Mouse (Mus musculus): ENCODE data around the gene Dgcr2. TPM values are rescaled to one million over a fixed set of nuclear protein-coding genes. Genes with fewer than 3 reads are reported as not detected.

Gene Dgcr2
- polyA plus RNA-seq, 1 experiment from 2014 or later, result 83.3 TPM

DNA sequence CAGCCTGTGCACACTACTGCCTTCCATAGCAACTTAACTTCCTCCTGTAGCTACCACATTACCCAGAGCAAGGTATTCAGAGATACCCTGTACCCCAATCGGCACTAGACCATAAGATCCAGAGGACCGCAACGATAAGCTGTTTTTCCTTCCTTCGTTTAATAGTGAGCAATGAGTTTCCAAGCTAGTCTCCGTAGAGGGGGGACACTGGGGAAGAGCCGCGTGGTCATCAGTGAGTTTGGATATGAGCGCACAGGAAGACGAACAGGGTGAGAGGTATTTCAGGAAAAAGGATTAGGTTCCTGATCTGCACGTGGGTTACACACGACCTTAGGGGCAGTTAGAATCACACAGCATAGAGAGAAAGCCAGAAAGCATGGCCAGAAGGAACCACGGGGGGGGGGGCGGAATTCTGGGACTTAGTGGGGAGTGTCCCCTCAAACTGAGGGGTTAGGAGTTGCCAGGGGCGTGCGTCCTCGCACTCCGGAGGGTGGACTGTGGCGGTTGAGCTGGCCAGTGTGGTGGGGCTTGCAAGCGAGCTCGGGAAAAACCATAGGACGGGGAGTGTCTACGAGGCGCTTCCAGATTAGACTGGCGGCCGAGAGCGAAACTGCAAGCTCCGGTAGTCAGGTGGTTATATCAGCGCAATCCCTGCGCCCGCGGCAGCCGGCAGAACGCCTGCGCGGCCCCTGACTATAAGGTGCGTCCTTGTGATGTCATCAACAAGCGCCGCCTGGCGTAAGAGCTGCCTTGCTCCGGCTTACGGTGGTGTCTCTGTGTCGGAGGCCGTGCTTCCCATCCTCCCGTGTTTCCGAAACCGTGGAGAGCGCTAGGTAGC lies 23.2 kb upstream of the Dgcr2 start:
- ATAC-seq (replicated peaks; ENCODE audit: low FRiP score, low TSS enrichment, low read depth), result peak; percentile 92

DNA sequence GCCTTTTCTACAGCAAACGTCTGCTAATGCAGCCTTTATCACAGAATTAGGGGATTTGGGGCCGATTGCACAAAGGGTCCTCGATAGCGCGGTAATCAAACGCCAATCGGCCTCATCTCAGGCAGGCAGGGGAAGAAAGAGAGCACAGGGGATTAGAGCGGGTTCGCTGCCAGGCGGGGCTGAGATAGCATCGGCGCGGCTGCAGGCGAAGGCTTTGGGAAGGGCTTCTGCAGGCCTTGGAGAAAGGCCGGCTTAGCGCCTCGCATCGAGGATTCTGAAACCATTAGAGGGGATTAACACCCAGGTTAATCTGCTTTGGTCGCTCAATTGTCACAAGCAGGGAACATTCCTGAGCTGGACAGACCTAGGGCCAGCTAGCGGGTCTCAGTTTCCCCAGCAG lies 22.2 kb upstream of the Dgcr2 start:
- H3K9me3 ChIP-seq (ENCODE audit: control insufficient read depth, low read length), result no peaks in the 10 kb centered on the region
- WGBS, result 12% methylated on average over 20 of the region's 20 CpGs
- ATAC-seq (replicated peaks; ENCODE audit: low FRiP score, low TSS enrichment, low read depth) (no peak), DNase-seq (ENCODE audit: low spot score) (no peak)
- 0 out of 2 replicates have a peak overlapping the region, but pooled peaks have one; percentile 13 for H3K9ac ChIP-seq (ENCODE audit: low read length)
- peaks cover 9% of the 10 kb centered on the region; the same call in 1 of the 2 replicates for H3K36me3 ChIP-seq (ENCODE audit: control insufficient read depth, insufficient read depth, low read length)
- peaks cover 16% of the 10 kb centered on the region for H3K4me1 ChIP-seq (replicated peaks; ENCODE audit: control insufficient read depth, insufficient read depth, low read length)
- no peak overlapping the region for H3K4me3 ChIP-seq (ENCODE audit: low read depth, low read length)
- no peak overlapping the region for H3K27ac ChIP-seq (ENCODE audit: low read depth)
- peak overlapping the region; percentile 97; the same call in 1 of the 2 replicates for H3K4me2 ChIP-seq (ENCODE audit: low read length)
- H3K27me3 ChIP-seq (replicated peaks; ENCODE audit: control insufficient read depth, insufficient read depth, low read length), result peaks cover 41% of the 10 kb centered on the region

More for the DNA sequence above, 23.2 kb upstream of the Dgcr2 start:
- peak overlapping the region; percentile 98 for H3K4me3 ChIP-seq (ENCODE audit: low read depth, low read length)
- H3K4me1 ChIP-seq (replicated peaks; ENCODE audit: control insufficient read depth, insufficient read depth, low read length), result peaks cover 16% of the 10 kb centered on the region
- H3K4me2 ChIP-seq (ENCODE audit: low read length), result peak overlapping the region; percentile 97
- peaks cover 32% of the 10 kb centered on the region for H3K27me3 ChIP-seq (replicated peaks; ENCODE audit: control insufficient read depth, insufficient read depth, low read length)
- peaks cover 15% of the 10 kb centered on the region; the same call in 1 of the 2 replicates for H3K36me3 ChIP-seq (ENCODE audit: control insufficient read depth, insufficient read depth, low read length)
- 1% methylated on average over 46 of the region's 47 CpGs for WGBS
- H3K27ac ChIP-seq (ENCODE audit: low read depth), result peak overlapping the region; percentile 78
- peak; percentile 98 for DNase-seq (ENCODE audit: low spot score)
- H3K9me3 ChIP-seq (ENCODE audit: control insufficient read depth, low read length), result no peaks in the 10 kb centered on the region
- H3K9ac ChIP-seq (ENCODE audit: low read length), result peak overlapping the region; percentile 90

DNA sequence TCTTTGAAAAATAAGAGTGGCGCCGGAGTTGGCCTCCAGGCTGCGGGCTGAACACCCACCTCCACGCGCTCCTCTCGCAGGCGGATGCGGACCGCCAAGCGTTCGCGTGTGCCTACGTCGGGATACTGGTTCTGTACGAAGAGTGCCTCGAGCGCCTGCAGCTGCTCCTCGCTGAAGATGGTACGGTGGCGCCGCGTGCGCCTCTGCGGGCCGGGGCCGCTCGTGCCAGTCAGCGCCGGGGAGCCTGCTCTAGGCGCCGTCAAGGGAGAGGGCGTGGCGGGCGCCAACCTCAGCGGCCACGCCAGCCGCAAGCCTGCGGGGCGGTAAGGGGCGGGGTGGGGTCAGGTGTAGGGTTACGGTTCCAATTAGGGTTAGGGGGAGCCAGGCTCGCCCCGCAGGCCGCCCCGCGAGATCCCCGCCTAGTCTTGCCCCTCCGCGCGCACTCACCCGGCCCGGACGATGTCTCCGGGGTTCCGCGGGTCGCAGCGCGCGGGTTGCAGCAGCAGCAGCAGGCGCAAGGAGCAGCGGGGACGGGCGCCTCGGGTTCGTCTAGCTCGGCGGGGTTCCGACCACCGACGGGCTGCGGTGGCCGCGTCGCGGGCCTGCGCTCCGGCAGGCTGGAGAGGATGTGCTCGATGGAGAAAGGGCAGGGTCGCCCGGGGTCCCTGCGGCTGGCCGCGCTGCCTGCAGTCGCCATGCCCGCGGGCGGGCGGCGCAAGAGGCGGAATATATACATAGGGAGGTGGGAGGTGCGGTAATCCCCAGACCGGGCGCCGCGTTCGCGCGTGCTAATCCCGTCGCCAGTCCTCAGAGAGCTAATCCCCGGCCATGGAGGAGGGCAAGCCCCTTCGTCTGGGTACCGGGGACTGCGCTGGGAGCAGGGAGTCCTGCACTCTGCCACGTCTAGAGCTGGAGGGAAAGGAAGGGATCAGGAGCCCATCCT lies 16.2 kb upstream of the Dgcr2 start, which contains the start of gene Gsc2:
Gene Gsc2 (minus strand): TSS at position 753 of the 943 bp plus-strand sequence.
- H3K4me2 ChIP-seq (ENCODE audit: low read length), result peak within 1 kb of the TSS; percentile 67
- ATAC-seq (replicated peaks; ENCODE audit: low FRiP score, low TSS enrichment, low read depth), result peak; percentile 47; the same call in 1 of the 2 replicates
- WGBS, result under 1% methylated on average over 79 of the region's 106 CpGs
- H3K4me1 ChIP-seq (replicated peaks; ENCODE audit: control insufficient read depth, insufficient read depth, low read length), result peaks cover 14% of the 10 kb centered on the region
- DNase-seq (ENCODE audit: low spot score), result peak; percentile 65
- peaks cover 70% of the 10 kb centered on the region for H3K27me3 ChIP-seq (replicated peaks; ENCODE audit: control insufficient read depth, insufficient read depth, low read length)
- no peak within 1 kb of the TSS for H3K27ac ChIP-seq (ENCODE audit: low read depth)
- 0 out of 2 replicates have a peak within 1 kb of the TSS, but pooled peaks have one; percentile 27 for H3K9ac ChIP-seq (ENCODE audit: low read length)
- no peaks in the 10 kb centered on the region for H3K36me3 ChIP-seq (ENCODE audit: control insufficient read depth, insufficient read depth, low read length)
- H3K9me3 ChIP-seq (ENCODE audit: control insufficient read depth, low read length), result no peaks in the 10 kb centered on the region
- H3K4me3 ChIP-seq (ENCODE audit: low read depth, low read length), result peak within 1 kb of the TSS; percentile 34

- ATAC-seq (replicated peaks; ENCODE audit: low FRiP score, low TSS enrichment, low read depth), result peak; percentile 92
- Histone ChIP-seq H3K27ac (ENCODE audit: low read depth) (no peak within 1 kb of the TSS), H3K9me3 (ENCODE audit: control insufficient read depth, low read length) (no peaks in the 10 kb centered on the region), H3K4me3 (ENCODE audit: low read depth, low read length) (peak within 1 kb of the TSS; percentile 50), H3K36me3 (ENCODE audit: control insufficient read depth, insufficient read depth, low read length) (peaks cover 33% of the 10 kb centered on the region), H3K4me1 (replicated peaks; ENCODE audit: control insufficient read depth, insufficient read depth, low read length) (peaks cover 14% of the 10 kb centered on the region), H3K4me2 (ENCODE audit: low read length) (peak within 1 kb of the TSS; percentile 95), H3K9ac (ENCODE audit: low read length) (peak within 1 kb of the TSS; percentile 57), H3K27me3 (replicated peaks; ENCODE audit: control insufficient read depth, insufficient read depth, low read length) (peaks cover 45% of the 10 kb centered on the region)
- under 1% methylated on average over 35 of the region's 35 CpGs for WGBS
- peak; percentile 93 for DNase-seq (ENCODE audit: low spot score)
Measured at GRCm38 (mm10) chr16:17911052-17911595, 12.8 kb upstream of the Dgcr2 start, which contains the start of gene Ess2. Ess2 (minus strand) TSS chr16:17911348.

- no peak overlapping the region for H3K9ac ChIP-seq (ENCODE audit: low read length)
- no peak for DNase-seq (ENCODE audit: low spot score)
- no peak overlapping the region for H3K4me3 ChIP-seq (ENCODE audit: low read depth, low read length)
- H3K9me3 ChIP-seq (ENCODE audit: control insufficient read depth, low read length), result no peaks in the 10 kb centered on the region
- H3K36me3 ChIP-seq (ENCODE audit: control insufficient read depth, insufficient read depth, low read length), result peaks cover 18% of the 10 kb centered on the region
- H3K27ac ChIP-seq (ENCODE audit: low read depth), result no peak overlapping the region
- H3K4me2 ChIP-seq (ENCODE audit: low read length), result no peak overlapping the region
- ATAC-seq (replicated peaks; ENCODE audit: low FRiP score, low TSS enrichment, low read depth), result no peak
- no peaks in the 10 kb centered on the region for H3K27me3 ChIP-seq (replicated peaks; ENCODE audit: control insufficient read depth, insufficient read depth, low read length)
- H3K4me1 ChIP-seq (replicated peaks; ENCODE audit: control insufficient read depth, insufficient read depth, low read length), result peaks cover 9% of the 10 kb centered on the region
Measured at GRCm38 (mm10) chr16:17896091-17896490, 2.3 kb downstream of the Dgcr2 start.

GRCm38 (mm10) chr16:17893923-17894322 lies 4.4 kb downstream of the Dgcr2 start, which contains the start of gene Tssk1:
Tssk1 (plus strand) TSS chr16:17894223.
- Histone ChIP-seq H3K4me3 (ENCODE audit: low read depth, low read length) (no peak within 1 kb of the TSS), H3K27ac (ENCODE audit: low read depth) (no peak within 1 kb of the TSS), H3K4me2 (ENCODE audit: low read length) (no peak within 1 kb of the TSS), H3K4me1 (replicated peaks; ENCODE audit: control insufficient read depth, insufficient read depth, low read length) (peaks cover 19% of the 10 kb centered on the region), H3K36me3 (ENCODE audit: control insufficient read depth, insufficient read depth, low read length) (no peaks in the 10 kb centered on the region; the same call in 1 of the 2 replicates), H3K9ac (ENCODE audit: low read length) (no peak within 1 kb of the TSS), H3K27me3 (replicated peaks; ENCODE audit: control insufficient read depth, insufficient read depth, low read length) (no peaks in the 10 kb centered on the region), H3K9me3 (ENCODE audit: control insufficient read depth, low read length) (no peaks in the 10 kb centered on the region)
- DNase-seq (ENCODE audit: low spot score), result no peak
- WGBS, result 82% methylated on average over 2 of the region's 2 CpGs
- no peak for ATAC-seq (replicated peaks; ENCODE audit: low FRiP score, low TSS enrichment, low read depth)

DNA sequence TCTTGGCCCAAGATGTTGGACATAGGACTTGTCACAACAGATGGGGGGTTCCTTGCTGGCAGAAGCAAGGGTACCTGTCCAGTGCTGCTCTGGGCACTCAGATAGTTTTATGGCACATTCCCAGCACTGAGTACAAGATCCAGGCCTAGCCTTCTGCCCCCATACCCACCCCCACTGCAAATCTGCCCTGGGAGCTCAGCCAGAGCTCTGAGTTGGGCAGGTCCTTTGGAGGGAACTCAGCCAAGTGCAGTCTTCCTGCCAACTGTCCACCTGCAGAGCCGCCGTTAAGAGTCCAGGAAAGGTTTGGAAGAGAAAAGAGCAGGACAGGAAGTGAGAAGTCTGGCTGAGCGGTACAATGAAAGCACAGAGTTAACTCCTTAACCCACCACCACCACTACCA lies 5.8 kb downstream of the Dgcr2 start:
- no peak for DNase-seq (ENCODE audit: low spot score)
- Histone ChIP-seq H3K27ac (ENCODE audit: low read depth) (no peak overlapping the region), H3K4me3 (ENCODE audit: low read depth, low read length) (no peak overlapping the region; the same call in 1 of the 2 replicates), H3K4me2 (ENCODE audit: low read length) (no peak overlapping the region), H3K9ac (ENCODE audit: low read length) (no peak overlapping the region), H3K4me1 (replicated peaks; ENCODE audit: control insufficient read depth, insufficient read depth, low read length) (peaks cover 19% of the 10 kb centered on the region), H3K27me3 (replicated peaks; ENCODE audit: control insufficient read depth, insufficient read depth, low read length) (no peaks in the 10 kb centered on the region), H3K9me3 (ENCODE audit: control insufficient read depth, low read length) (no peaks in the 10 kb centered on the region), H3K36me3 (ENCODE audit: control insufficient read depth, insufficient read depth, low read length) (no peaks in the 10 kb centered on the region)
- 45% methylated on average over 3 of the region's 3 CpGs for WGBS
- ATAC-seq (replicated peaks; ENCODE audit: low FRiP score, low TSS enrichment, low read depth), result no peak

DNA sequence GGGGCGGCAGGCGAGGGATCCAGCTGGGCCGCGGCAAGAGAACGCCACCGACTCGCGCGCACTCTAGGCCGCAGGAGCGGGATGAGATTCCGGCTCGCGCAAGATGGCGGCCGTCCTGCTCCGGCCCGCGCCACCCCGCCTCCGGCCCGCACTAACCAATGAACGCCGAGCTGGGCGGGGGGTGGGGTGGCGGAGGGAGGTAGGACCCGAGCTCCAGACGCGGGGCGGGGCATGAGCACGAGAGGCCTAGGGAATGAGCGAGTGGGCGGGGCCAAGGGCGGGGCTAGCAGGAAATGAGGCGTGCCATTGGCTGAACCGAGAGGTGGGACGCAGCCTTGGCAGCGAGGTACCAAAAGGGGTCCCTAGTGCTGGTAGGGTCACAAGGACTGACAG lies 6.8 kb downstream of the Dgcr2 start, which contains the start of gene Gm20518:
Gene Gm20518 (minus strand): TSS at position 105 of the 393 bp plus-strand sequence.
- Histone ChIP-seq H3K36me3 (ENCODE audit: control insufficient read depth, insufficient read depth, low read length) (no peaks in the 10 kb centered on the region), H3K9ac (ENCODE audit: low read length) (peak within 1 kb of the TSS; percentile 93), H3K9me3 (ENCODE audit: control insufficient read depth, low read length) (no peaks in the 10 kb centered on the region), H3K27ac (ENCODE audit: low read depth) (peak within 1 kb of the TSS; percentile 91), H3K27me3 (replicated peaks; ENCODE audit: control insufficient read depth, insufficient read depth, low read length) (no peaks in the 10 kb centered on the region), H3K4me2 (ENCODE audit: low read length) (peak within 1 kb of the TSS; percentile 58), H3K4me3 (ENCODE audit: low read depth, low read length) (peak within 1 kb of the TSS; percentile 92), H3K4me1 (replicated peaks; ENCODE audit: control insufficient read depth, insufficient read depth, low read length) (peaks cover 19% of the 10 kb centered on the region)
- peak; percentile 99 for DNase-seq (ENCODE audit: low spot score)
- peak; percentile 98 for ATAC-seq (replicated peaks; ENCODE audit: low FRiP score, low TSS enrichment, low read depth)
- WGBS, result 2% methylated on average over 29 of the region's 38 CpGs
